Mouse (Mus musculus) naive thymus-derived CD4-positive, alpha-beta T cell, adult 5 months (primary cell): ENCODE data around the gene Homez. TPM values are rescaled to one million over a fixed set of nuclear protein-coding genes. Genes with fewer than 3 reads are reported as not detected.

Experiments used
- polyA plus RNA-seq: library from polyadenylated mRNA; unstranded; fragments of 100-300 nt; shearing (Covaris generic); gene quantifications from one replicate; pipeline ENCODE4 v1.2.1, GENCODE M21; 2017

The Homez gene
- polyA plus RNA-seq: 3.7 TPM

DNA sequence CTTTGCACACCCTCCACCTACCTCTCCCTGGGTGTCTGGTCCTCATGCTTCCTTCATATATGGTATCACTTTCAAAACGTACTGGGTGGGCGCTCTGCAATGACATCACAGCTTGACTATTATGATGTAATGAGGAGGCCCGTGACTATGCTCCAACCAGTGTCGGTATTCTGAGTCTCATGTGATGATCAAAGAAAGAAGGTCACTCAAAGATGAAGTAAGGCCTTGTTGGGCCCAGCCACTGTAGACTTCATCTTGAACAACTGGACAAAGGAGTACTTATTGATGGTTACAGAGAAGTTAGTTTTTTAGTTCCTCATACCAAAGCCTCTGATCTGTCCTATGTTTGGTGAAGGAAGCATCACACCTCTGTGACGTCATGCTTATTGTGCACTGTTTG, at the start of gene Homez:
Homez (minus strand) TSS at position 101 of the 400 bp plus-strand sequence.

DNA sequence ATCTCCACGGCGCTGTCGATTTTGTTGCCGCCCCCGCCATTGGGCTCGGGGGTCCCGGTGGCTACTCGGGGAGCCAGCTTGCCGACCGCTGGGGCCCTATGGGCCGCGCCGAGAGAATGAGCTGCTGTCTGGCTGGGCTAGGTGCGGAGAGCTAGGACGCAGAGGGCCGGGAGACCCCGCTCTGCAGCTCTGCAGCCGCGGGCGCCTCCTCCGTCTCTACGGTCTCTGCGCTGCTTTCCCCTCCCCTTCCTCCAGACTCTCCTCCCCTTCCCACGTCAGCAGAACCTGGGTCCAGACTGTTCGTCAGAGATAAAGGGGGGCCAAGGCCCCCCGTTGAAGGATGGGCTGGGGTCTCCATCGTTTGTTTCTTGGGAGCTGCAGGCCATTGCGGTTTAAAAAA, 42.1 kb upstream of the Homez start, which contains the start of gene Slc22a17:
Slc22a17 (minus strand) TSS at position 247 of the 400 bp plus-strand sequence.

DNA sequence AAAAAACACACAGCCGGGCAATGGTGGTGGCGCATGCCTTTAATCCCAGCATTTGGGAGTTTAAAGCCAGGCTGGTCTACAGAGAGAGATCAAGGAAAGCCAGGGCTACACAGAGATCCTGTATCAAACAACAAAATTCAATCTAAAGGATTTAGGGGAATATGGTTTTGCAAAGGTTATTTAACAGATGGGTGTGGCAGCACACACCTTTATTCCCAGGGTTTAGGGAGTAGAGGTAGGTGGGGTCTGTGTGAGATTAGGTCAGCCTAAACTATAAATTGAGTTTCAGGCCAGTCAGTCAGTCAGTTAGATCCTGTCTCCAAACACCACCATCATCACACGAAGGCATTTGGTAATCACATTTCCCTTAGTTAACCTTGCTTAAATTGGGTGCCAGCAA, 21.4 kb upstream of the Homez start, which contains the start of gene Pabpn1:
Pabpn1 (plus strand) TSS at position 301 of the 400 bp plus-strand sequence.

DNA sequence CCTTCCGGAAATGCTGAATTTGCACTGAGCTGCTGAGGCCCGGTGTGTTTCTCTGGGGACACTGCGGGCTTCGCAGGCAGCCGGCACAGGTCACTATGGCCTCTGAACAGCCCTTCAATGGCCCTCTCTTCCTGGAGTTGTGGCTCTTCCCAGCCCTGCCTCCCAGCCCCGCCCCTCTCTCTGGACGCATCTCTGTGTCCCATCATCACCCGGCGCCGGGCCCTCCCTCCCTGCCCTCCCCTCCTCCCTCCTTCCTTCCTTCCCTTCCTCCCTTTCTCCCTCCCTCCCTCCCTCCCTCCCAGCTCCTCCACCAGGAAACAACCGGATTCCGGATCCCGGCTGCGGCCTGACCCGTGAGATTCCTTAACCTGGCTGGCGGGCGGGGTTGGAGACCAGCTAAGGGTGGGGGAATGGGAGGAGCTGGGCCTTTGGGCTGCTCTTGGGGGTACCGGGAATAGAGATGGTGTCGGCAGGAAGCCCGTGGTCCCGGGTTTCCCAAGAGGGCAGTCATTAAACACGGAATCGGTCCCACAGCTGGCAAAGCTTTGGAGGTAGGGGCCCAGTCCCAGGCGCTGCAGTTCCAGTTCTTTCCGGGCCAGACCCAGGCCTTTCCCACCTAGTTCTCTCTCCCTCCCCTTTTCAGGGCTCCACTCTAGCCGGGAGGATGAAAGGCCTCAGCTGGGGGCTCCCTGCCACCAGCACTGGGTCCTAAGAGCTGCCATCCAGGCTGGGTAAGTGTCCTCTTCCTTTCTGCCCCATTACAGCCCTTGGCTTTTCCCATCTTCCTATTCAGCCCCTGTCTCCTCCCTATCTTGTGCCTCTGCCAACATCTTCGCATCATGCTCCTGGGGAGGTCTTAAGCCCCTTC, 12.6 kb upstream of the Homez start, which contains the start of the genes Bcl2l2 and Gm20521:
Bcl2l2 (plus strand) TSS at position 224 of the 868 bp plus-strand sequence.
Gm20521 (plus strand) TSS at position 288 of the 868 bp plus-strand sequence.

DNA sequence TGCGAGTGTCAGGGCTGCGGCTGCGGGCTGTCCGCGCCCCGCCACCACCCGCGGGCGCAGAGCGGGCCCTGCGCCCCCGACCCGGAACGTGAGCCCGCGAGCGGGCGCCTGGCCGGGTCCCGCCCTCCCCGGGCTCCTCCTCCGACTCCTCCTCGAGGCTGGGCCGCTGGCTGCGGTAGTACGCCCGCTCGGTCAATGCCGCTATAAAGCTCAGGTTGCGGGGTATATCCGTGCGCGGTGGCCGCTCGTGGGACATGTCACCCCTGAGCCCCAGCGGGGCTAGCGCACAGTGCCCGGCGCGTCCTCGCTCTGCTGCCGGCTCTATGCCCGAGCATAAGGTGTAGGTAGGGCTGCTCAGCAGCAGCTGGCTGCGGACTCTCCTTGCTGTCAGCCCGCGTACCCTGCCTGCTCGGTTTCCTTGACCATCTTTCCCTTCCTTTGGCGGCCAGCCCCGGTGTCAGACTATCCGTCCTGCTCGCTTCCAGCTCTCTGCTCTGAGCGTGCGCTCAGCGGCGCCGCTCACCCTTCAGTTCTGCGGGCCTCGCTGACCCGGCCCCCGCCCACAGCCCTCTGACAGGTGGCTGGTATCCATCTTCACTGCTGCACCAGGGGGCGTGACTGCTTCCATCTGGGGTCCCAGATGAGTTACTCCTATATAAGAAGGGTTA, 6.4 kb upstream of the Homez start, which contains the start of gene Ppp1r3e:
Ppp1r3e (minus strand) TSS at position 503 of the 668 bp plus-strand sequence.

DNA sequence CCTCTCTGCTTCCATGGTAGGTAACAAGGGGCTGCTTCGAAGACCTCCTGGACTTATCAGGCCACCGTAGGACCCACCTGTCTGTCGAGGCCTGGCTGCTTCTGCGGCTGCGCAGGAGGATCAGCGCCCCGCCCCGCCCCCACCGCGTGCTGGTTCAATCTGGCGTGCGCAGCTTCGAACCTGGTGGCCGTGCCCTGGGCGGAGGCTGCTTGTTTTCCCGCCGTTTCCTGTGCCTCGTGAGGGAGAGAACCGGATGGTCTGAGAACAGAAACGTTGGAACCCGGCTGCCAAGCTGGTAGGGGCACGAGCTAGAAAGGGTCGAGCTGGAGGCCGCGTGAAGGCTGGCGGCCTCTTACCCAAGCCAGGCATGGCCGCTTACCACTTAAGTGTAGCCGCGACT, 56.8 kb downstream of the Homez start, which contains the start of gene Rnf212b:
Rnf212b (plus strand) TSS at position 151 of the 400 bp plus-strand sequence.

Other genes starting within 250 kb of the Homez start
- gene Psmb11, start 249.5 kb downstream of the Homez start, polyA plus RNA-seq: 0.07 TPM
- gene Gm17606, start 230.0 kb downstream of the Homez start, polyA plus RNA-seq: not detected
- gene Cdh24, start 229.6 kb downstream of the Homez start, polyA plus RNA-seq: 3.2 TPM
- gene 1700123O20Rik, start 184.7 kb downstream of the Homez start, polyA plus RNA-seq: 72.4 TPM
- 153 TPM for gene Acin1, start 184.0 kb downstream of the Homez start, polyA plus RNA-seq
- gene Gm29776, start 172.1 kb downstream of the Homez start, polyA plus RNA-seq: not detected
- not detected for gene Cebpe, start 158.8 kb downstream of the Homez start, polyA plus RNA-seq
- gene Slc7a8, start 89.0 kb downstream of the Homez start, polyA plus RNA-seq: not detected
- gene Rnf212b, start 56.8 kb downstream of the Homez start, polyA plus RNA-seq: not detected
- 2.7 TPM for gene Ppp1r3e, start 6.6 kb upstream of the Homez start, polyA plus RNA-seq
- 0.25 TPM for gene Bcl2l2, start 12.4 kb upstream of the Homez start, polyA plus RNA-seq
- gene Gm20521, start 12.5 kb upstream of the Homez start, polyA plus RNA-seq: not detected
- 229 TPM for gene Pabpn1, start 21.5 kb upstream of the Homez start, polyA plus RNA-seq
- 2.7 TPM for gene Slc22a17, start 42.2 kb upstream of the Homez start, polyA plus RNA-seq
- not detected for gene Efs, start 55.2 kb upstream of the Homez start, polyA plus RNA-seq
- gene Il25, start 61.7 kb upstream of the Homez start, polyA plus RNA-seq: not detected
- not detected for gene Cmtm5, start 65.3 kb upstream of the Homez start, polyA plus RNA-seq
- not detected for gene Myh6, start 96.0 kb upstream of the Homez start, polyA plus RNA-seq
- gene Gm17428, start 106.0 kb upstream of the Homez start, polyA plus RNA-seq: not detected
- gene Myh7, start 123.7 kb upstream of the Homez start, polyA plus RNA-seq: not detected
- gene Ngdn, start 144.5 kb upstream of the Homez start, polyA plus RNA-seq: 144 TPM
- 4.0 TPM for gene Zfhx2, start 221.4 kb upstream of the Homez start, polyA plus RNA-seq
- gene Thtpa, start 223.8 kb upstream of the Homez start, polyA plus RNA-seq: 3.3 TPM
- gene Ap1g2, start 235.6 kb upstream of the Homez start, polyA plus RNA-seq: 137 TPM
- not detected for gene Jph4, start 246.0 kb upstream of the Homez start, polyA plus RNA-seq